Comparison of ENCODE assay signal across 30 mouse cellular contexts in genomic region chr2:130765396-130765795, GRCm38 (mm10).
DNase-seq lines count a peak whose midpoint lies in the region; ATAC-seq and TF ChIP-seq lines count a peak whose summit lies in the region.
"Had no signal": no experiment of that assay in that cellular context is flagged by ENCODE, and none has a peak within 500 bp of the region (broad histone marks: within the 10 kb centered on the region; RNA-seq: fewer than 3 reads in every experiment).

No protein-coding gene starts in this region.

- no peak for TF ChIP-seq POLR2A in CH12.LX (IDR thresholded peaks at IDR 0.05; ENCODE audit: low read depth, low read length)

- H3K4me2 ChIP-seq in heart, embryonic 13.5 days: no peak overlapping the region
- no peak overlapping the region for H3K4me2 ChIP-seq in CH12.LX (ENCODE audit: insufficient read depth, low read depth, poor library complexity, severe bottlenecking)
- H3K4me2 ChIP-seq: embryonic facial prominence, embryonic 13.5 days; limb, embryonic 12.5 days; liver, embryonic 15.5 days; lung, embryonic 14.5 days; midbrain, embryonic 15.5 days; neural tube, embryonic 15.5 days; stomach, embryonic 15.5 days had no signal

- in situ Hi-C loops in CH12.LX (cut with MboI; ENCODE audit: low pct_ligation_motif_present, low pct_unique_long_range_greater_than_20kb, low sequenced_read_pairs): loop anchor here (10.0 kb wide), 1 partner anchor 171 kb away; no protein-coding TSS in a partner anchor

- H3K9ac ChIP-seq in heart, embryonic 13.5 days: no peak overlapping the region
- no peak overlapping the region for H3K9ac ChIP-seq in CH12.LX (ENCODE audit: insufficient read depth, low read depth)
- H3K9ac ChIP-seq: embryonic facial prominence, embryonic 13.5 days; limb, embryonic 12.5 days; liver, embryonic 15.5 days; lung, embryonic 14.5 days; midbrain, embryonic 15.5 days; neural tube, embryonic 15.5 days; stomach, embryonic 15.5 days had no signal

- H3K27me3 ChIP-seq in heart, embryonic 13.5 days (replicated peaks): no peaks in the 10 kb centered on the region
- H3K27me3 ChIP-seq in CH12.LX (replicated peaks): no peaks in the 10 kb centered on the region
- H3K27me3 ChIP-seq: embryonic facial prominence, embryonic 13.5 days; limb, embryonic 12.5 days; liver, embryonic 15.5 days; midbrain, embryonic 15.5 days; neural tube, embryonic 15.5 days; stomach, embryonic 15.5 days had no signal

- dilution Hi-C loops in CH12.LX (cut with MboI; ENCODE audit: extremely low pct_ligation_motif_present, extremely low pct_unique_long_range_greater_than_20kb, low sequenced_read_pairs): no loop called here

- ATAC-seq in heart, embryonic 13.5 days (ENCODE audit: extremely low read depth, insufficient number of reproducible peaks, low FRiP score, low TSS enrichment): no peak
- ATAC-seq: forebrain, embryonic 16.5 days; hindbrain, embryonic 16.5 days; midbrain, embryonic 15.5 days had no signal

- peaks cover 5% of the 10 kb centered on the region; the same call in 1 of the 2 replicates for H3K4me1 ChIP-seq in heart, embryonic 13.5 days
- peaks cover 0 to 9% of the 10 kb centered on the region in 2 experiments; a peak in 1 of 4 replicates for H3K4me1 ChIP-seq in CH12.LX (ENCODE audit: control insufficient read depth in 1 of 2, insufficient read depth in 2 of 2)
- H3K4me1 ChIP-seq: embryonic facial prominence, embryonic 13.5 days; limb, embryonic 12.5 days; liver, embryonic 15.5 days; midbrain, embryonic 15.5 days; neural tube, embryonic 15.5 days; stomach, embryonic 15.5 days had no signal

- H3K4me3 ChIP-seq in heart, embryonic 13.5 days: no peak overlapping the region
- no peak overlapping the region for H3K4me3 ChIP-seq in CH12.LX (replicated peaks in 1 of 3; ENCODE audit: low read depth in 2 of 3, low read length in 2 of 3, poor library complexity in 1 of 3)
- H3K4me3 ChIP-seq: embryonic facial prominence, embryonic 13.5 days; erythroblast, embryonic 14.5 days; hindbrain, embryonic 10.5 days; limb, embryonic 12.5 days; liver, embryonic 15.5 days; midbrain, embryonic 10.5 days; midbrain, embryonic 15.5 days; neural tube, embryonic 15.5 days; stomach, embryonic 15.5 days had no signal

- H3K9me3 ChIP-seq in heart, embryonic 13.5 days: no peaks in the 10 kb centered on the region
- no peaks in the 10 kb centered on the region for H3K9me3 ChIP-seq in CH12.LX (replicated peaks; ENCODE audit: low read length)
- H3K9me3 ChIP-seq: embryonic facial prominence, embryonic 13.5 days; hindbrain, embryonic 10.5 days; limb, embryonic 12.5 days; liver, embryonic 15.5 days; midbrain, embryonic 10.5 days; midbrain, embryonic 15.5 days; neural tube, embryonic 15.5 days; stomach, embryonic 15.5 days had no signal

- TF ChIP-seq CTCF in CH12.LX (conservative IDR thresholded peaks at IDR 0.05 in 1 of 2, IDR thresholded peaks at IDR 0.05 in 1 of 2; ENCODE audit: low read depth in 2 of 2, low read length in 2 of 2): no peak

- peak overlapping the region; percentile 24; the same call in 1 of the 2 replicates for H3K27ac ChIP-seq in heart, embryonic 13.5 days (replicated peaks)
- no peak overlapping the region for H3K27ac ChIP-seq in CH12.LX (ENCODE audit: insufficient read depth, low read depth)
- H3K27ac ChIP-seq: embryonic facial prominence, embryonic 13.5 days; hindbrain, embryonic 10.5 days; limb, embryonic 12.5 days; liver, embryonic 15.5 days; midbrain, embryonic 10.5 days; midbrain, embryonic 15.5 days; neural tube, embryonic 15.5 days; stomach, embryonic 15.5 days had no signal

- no peaks in the 10 kb centered on the region for H3K79me2 ChIP-seq in CH12.LX (replicated peaks; ENCODE audit: control insufficient read depth, extremely low read depth, insufficient read depth, poor library complexity, severe bottlenecking)

- no peak for TF ChIP-seq EP300 in CH12.LX (IDR thresholded peaks at IDR 0.05; ENCODE audit: low read length)

- no peak for TF ChIP-seq RAD21 in CH12.LX (IDR thresholded peaks at IDR 0.05; ENCODE audit: low read depth, low read length)

- DNase-seq in adrenal gland, adult (ENCODE audit: inconsistent age in 2 of 2, low spot score in 1 of 2): peak; percentile 23 to 64
- no peak for DNase-seq in adrenal gland, postnatal 10 days
- DNase-seq in heart, adult 9 months (ENCODE audit: low spot score in 2 of 2): no peak
- DNase-seq in CH12.LX (ENCODE audit: extremely low read depth): no peak
- DNase-seq in telencephalon, adult 2 months (ENCODE audit: low read depth, low spot score): peak; percentile 42
- no peak for DNase-seq in kidney, adult 9 months
- DNase-seq: adrenal gland, adult 8-10 months; cerebellum, adult 18-20 months; cerebellum, postnatal 10 days; gastrocnemius, postnatal 25 days; heart, adult 11 months; heart, postnatal 14 days; kidney, adult 18-20 months; kidney, postnatal 36 days; layer of hippocampus, postnatal 36 days; lung, embryonic 14.5 days; lung, postnatal 14 days; thymus, postnatal 14 days had no signal

- WGBS in heart, embryonic 13.5 days: 61% methylated on average over 3 of the region's 3 CpGs

- peaks cover 92% of the 10 kb centered on the region for H3K36me3 ChIP-seq in heart, embryonic 13.5 days
- H3K36me3 ChIP-seq in CH12.LX (replicated peaks in 1 of 2; ENCODE audit: control insufficient read depth in 1 of 2, insufficient read depth in 1 of 2, low read length in 1 of 2): peaks cover 0 to 29% of the 10 kb centered on the region in 2 experiments

TF ChIP-seq in CH12.LX, 34 proteins besides CTCF, POLR2A, EP300 and RAD21:
- no peak for TF ChIP-seq MAX (IDR thresholded peaks at IDR 0.05; ENCODE audit: low read length)
- no peak for TF ChIP-seq ZNF384 (IDR thresholded peaks at IDR 0.05; ENCODE audit: low read depth, low read length)
- peak; percentile 17; the same call in 1 of the 2 replicates for TF ChIP-seq MEF2A (IDR thresholded peaks at IDR 0.05; ENCODE audit: borderline replicate concordance, low read depth, low read length)
- TF ChIP-seq ETS1 (conservative IDR thresholded peaks at IDR 0.05; ENCODE audit: low read depth, low read length): no peak

Comparison
In these comparisons a context has a peak if more than half of its experiments do, and no peak if none do; other contexts are left out.
1. DNase-seq: peak in adrenal gland, adult (2 of 2) and telencephalon, adult 2 months (single experiment); none in adrenal gland, postnatal 10 days (single experiment), heart, adult 9 months (0 of 2), CH12.LX (single experiment) and kidney, adult 9 months (single experiment).